Mouse (Mus musculus) frontal cortex, adult (tissue): ENCODE data around the gene A330070K13Rik.

Experiments
- ATAC-seq: cut with Nextera tagmentation; 2 replicates; pipeline ENCODE4 v1.9.2; 2017; ENCODE audit warnings: mild to moderate bottlenecking, moderate library complexity, mixed read lengths; ENCODE audit not compliant: low TSS enrichment

Gene A330070K13Rik

GRCm38 (mm10) chr5:130384222-130384912, at the start of gene A330070K13Rik:
TSS of gene A330070K13Rik (minus strand) at chr5:130384631.
- ATAC-seq, result peak; percentile 83

- ATAC-seq, result peak; percentile 34; the same call in 1 of the 2 replicates
Measured at GRCm38 (mm10) chr5:130411516-130411915, 27.1 kb upstream of the A330070K13Rik start.

- ATAC-seq, result no peak
Measured at GRCm38 (mm10) chr5:130409706-130410105, 25.3 kb upstream of the A330070K13Rik start.

GRCm38 (mm10) chr5:130405201-130405600, 20.8 kb upstream of the A330070K13Rik start:
- peak; percentile 52; the same call in 1 of the 2 replicates for ATAC-seq

- ATAC-seq, result no peak
Measured at GRCm38 (mm10) chr5:130400136-130400917, 15.9 kb upstream of the A330070K13Rik start.

- ATAC-seq, result no peak
Measured at GRCm38 (mm10) chr5:130395142-130395541, 10.7 kb upstream of the A330070K13Rik start.

- no peak; the same call in 1 of the 2 replicates for ATAC-seq
Measured at GRCm38 (mm10) chr5:130394386-130394785, 10.0 kb upstream of the A330070K13Rik start.

GRCm38 (mm10) chr5:130393618-130394355, 9.4 kb upstream of the A330070K13Rik start:
- ATAC-seq, result no peak

- no peak for ATAC-seq
Measured at GRCm38 (mm10) chr5:130386418-130386817, 2.0 kb upstream of the A330070K13Rik start.

- no peak for ATAC-seq
Measured at GRCm38 (mm10) chr5:130375411-130375810, 9.0 kb downstream of the A330070K13Rik start.

- no peak for ATAC-seq
Measured at GRCm38 (mm10) chr5:130369237-130369636, 15.2 kb downstream of the A330070K13Rik start, which contains the start of gene Caln1. TSS of gene Caln1 (plus strand) at chr5:130369455.

- no peak for ATAC-seq
Measured at GRCm38 (mm10) chr5:130368236-130368635, 16.2 kb downstream of the A330070K13Rik start.

GRCm38 (mm10) chr5:130363773-130364172, 20.7 kb downstream of the A330070K13Rik start:
- no peak for ATAC-seq

GRCm38 (mm10) chr5:130363111-130363510, 21.3 kb downstream of the A330070K13Rik start:
- ATAC-seq, result no peak

- no peak for ATAC-seq
Measured at GRCm38 (mm10) chr5:130355223-130355622, 29.2 kb downstream of the A330070K13Rik start.

GRCm38 (mm10) chr5:130345871-130346270, 38.6 kb downstream of the A330070K13Rik start:
- no peak for ATAC-seq

GRCm38 (mm10) chr5:130344999-130345398, 39.4 kb downstream of the A330070K13Rik start:
- ATAC-seq, result no peak

- no peak for ATAC-seq
Measured at GRCm38 (mm10) chr5:130340656-130341055, 43.8 kb downstream of the A330070K13Rik start.

- no peak for ATAC-seq
Measured at GRCm38 (mm10) chr5:130335462-130335861, 49.0 kb downstream of the A330070K13Rik start.

- no peak for ATAC-seq
Measured at GRCm38 (mm10) chr5:130333971-130334370, 50.5 kb downstream of the A330070K13Rik start.

- ATAC-seq, result no peak
Measured at GRCm38 (mm10) chr5:130333566-130333965, 50.9 kb downstream of the A330070K13Rik start.

- ATAC-seq, result no peak
Measured at GRCm38 (mm10) chr5:130331206-130331605, 53.2 kb downstream of the A330070K13Rik start.
